Mouse (Mus musculus) cerebellum, adult 2 months (tissue): ENCODE measurements around the gene Sae1. TPM values are rescaled to one million over a fixed set of nuclear protein-coding genes. Genes with fewer than 3 reads are reported as not detected.

Source experiments
- DNase-seq, 2 experiments: peaks; one replicate each; pipeline ENCODE4 v3.0.0; 2021
- H3K27ac ChIP-seq: fragments of 200-500 bp; 2 replicates; pipeline ENCODE4 v1.5.1; 2012; ENCODE audit warnings: low read length, control low read depth, inconsistent platforms; ENCODE audit not compliant: insufficient read depth
- H3K27me3 ChIP-seq: fragments of 200-500 bp; 2 replicates; pipeline ENCODE4 v1.6.1; 2012; ENCODE audit warnings: inconsistent platforms, mild to moderate bottlenecking, low read length, moderate library complexity; ENCODE audit not compliant: control insufficient read depth, insufficient read depth
- H3K4me1 ChIP-seq: fragments of 200-500 bp; 2 replicates; pipeline ENCODE4 v1.6.1; 2011; ENCODE audit warnings: low read length; ENCODE audit not compliant: control insufficient read depth, insufficient read depth
- H3K4me3 ChIP-seq: fragments of 200-500 bp; replicated peaks from 2 replicates; pipeline ENCODE3; 2011; ENCODE audit warnings: mild to moderate bottlenecking, low read depth, low read length, control low read depth; ENCODE audit not compliant: insufficient read depth
- CTCF ChIP-seq: fragments of 200-500 bp; IDR thresholded peaks from 2 replicates; pipeline ENCODE4 v1.5.1; 2011; ENCODE audit warnings: low read depth, mild to moderate bottlenecking, control low read depth, low read length, moderate library complexity, borderline replicate concordance; ENCODE audit not compliant: insufficient read depth
- POLR2A ChIP-seq: fragments of 200-500 bp; IDR thresholded peaks from 2 replicates; pipeline ENCODE4 v1.6.1; 2011; ENCODE audit warnings: low read length, control low read depth, borderline replicate concordance; ENCODE audit not compliant: insufficient read depth
- WGBS: fragments of 180-500 bp; shearing (Covaris S2); methylation state at CpG from one replicate; pipeline ENCODE4 v1.1.7; 2018; 5-methylcytosine and 5-hydroxymethylcytosine counted together
- polyA plus RNA-seq: library from polyadenylated mRNA; depleted of rRNA; stranded (reverse); fragments of >200 nt; gene quantifications from 2 replicates; pipeline ENCODE4 v1.2.3, GENCODE M21; 2012

Sae1 gene
- polyA plus RNA-seq, 1 experiment = 84.0 TPM

DNA sequence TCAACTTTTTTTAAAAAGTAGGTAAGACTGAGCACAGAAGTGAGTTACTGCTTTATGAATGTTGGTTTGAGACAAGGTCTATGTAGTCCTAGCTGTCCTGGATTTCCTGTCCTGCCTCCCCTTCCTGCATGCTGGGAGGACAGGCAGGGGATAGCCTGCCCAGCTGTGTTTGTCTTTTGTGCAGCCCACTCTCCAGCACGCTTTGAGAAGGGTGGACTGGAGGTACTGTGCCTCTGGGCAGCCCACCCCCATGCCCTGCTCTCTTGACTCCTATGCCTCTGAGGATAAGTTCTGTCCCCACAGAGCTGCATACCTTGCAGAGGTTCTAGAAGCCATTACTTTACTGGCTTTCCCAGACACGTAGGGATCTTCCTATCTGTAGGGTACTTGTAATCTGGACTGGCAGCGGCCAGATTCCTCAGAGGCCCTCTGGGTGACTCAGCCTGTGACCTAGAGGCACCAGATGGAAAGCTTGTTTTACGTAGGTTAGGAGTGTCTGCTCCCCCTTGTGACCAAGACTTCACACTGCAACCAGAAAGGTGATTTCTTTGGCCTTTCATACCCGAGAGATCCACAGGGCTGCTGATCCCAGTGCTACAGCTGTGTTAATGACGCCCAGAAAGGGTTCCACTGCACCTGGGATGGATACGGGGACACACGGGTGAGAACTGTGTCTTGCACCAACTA, 61.5 kb downstream of the Sae1 start:
- WGBS = 21% methylated on average over 8 of the region's 8 CpGs
- Histone ChIP-seq H3K4me3 (no peak overlapping the region), H3K4me1 (peaks cover 8% of the 10 kb centered on the region), H3K27ac (peak overlapping the region; percentile 76), H3K27me3 (no peaks in the 10 kb centered on the region)
- TF ChIP-seq CTCF (peak; percentile 86), POLR2A (peak; percentile 31; the same call in 1 of the 2 replicates)
- peak; percentile 77 to 86 for DNase-seq

DNA sequence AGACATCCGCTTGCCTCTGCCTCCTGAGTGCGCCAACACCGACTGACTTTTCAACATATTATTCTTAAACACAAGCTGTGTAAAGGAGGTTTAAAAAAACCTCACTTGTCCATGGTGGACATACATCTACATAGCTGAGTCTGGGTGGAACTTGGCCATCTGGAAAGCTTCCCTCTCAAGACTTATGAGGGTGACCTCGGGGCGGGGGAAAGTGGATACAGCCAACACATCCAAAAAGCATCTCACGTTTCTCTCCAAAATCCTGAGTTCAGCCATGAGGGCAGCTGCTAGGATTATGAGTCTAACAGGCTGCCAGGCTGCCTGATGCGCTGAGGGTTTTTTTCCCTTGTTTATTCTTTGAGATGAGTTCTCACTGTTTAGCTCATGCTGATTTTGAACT, 62.9 kb downstream of the Sae1 start:
- peaks cover 8% of the 10 kb centered on the region for H3K4me1 ChIP-seq
- H3K4me3 ChIP-seq = no peak overlapping the region
- no peaks in the 10 kb centered on the region for H3K27me3 ChIP-seq
- DNase-seq = no peak
- no peak for TF ChIP-seq CTCF
- no peak for TF ChIP-seq POLR2A
- WGBS = 85% methylated on average over 7 of the region's 7 CpGs
- H3K27ac ChIP-seq = no peak overlapping the region

DNA sequence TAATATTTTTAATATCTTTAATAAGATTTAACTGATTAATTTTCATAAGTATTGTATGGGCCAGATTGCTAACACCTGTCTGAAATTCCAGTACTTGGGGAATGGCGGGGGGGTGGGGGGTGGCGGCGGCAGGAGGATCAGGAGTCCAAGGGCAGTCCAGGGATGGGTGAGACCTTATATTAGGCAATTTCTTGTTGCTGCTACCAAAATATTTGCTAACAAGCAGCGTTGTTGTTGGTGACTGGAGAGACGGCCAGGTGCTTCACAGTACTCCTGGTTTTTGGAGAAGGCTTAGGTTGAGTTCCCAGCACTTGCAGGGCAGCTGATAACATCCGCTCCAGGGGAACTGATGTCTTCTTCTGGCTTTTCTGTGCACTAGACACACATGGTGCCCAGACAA, 67.1 kb downstream of the Sae1 start:
- Histone ChIP-seq H3K27me3 (no peaks in the 10 kb centered on the region), H3K4me3 (no peak overlapping the region), H3K27ac (no peak overlapping the region), H3K4me1 (no peaks in the 10 kb centered on the region; the same call in 1 of the 2 replicates)
- WGBS = 93% methylated on average over 6 of the region's 6 CpGs
- DNase-seq = no peak
- TF ChIP-seq CTCF (no peak), POLR2A (no peak)

DNA sequence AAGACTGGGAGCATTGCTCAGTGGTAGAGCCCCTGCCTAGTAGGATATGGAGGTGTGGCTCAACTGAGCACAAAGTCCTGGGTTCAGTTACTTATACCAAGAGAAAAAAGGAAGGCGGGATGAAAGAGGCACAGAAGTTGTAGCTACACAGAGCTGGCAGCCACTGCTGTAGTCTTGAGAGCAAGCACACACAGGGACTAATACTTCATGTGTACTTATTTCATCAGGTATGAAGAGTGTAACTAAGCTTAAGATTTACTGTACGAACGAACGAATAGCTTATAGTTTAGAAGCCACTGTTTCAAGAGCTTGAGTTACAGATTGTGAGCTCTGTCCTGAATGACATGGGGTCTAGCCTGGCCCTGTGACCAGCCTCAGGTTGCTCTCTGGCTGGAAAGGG, 68.4 kb downstream of the Sae1 start:
- WGBS = 90% methylated on average over 4 of the region's 4 CpGs
- H3K4me1 ChIP-seq = no peaks in the 10 kb centered on the region; the same call in 1 of the 2 replicates
- no peak overlapping the region for H3K4me3 ChIP-seq
- TF ChIP-seq POLR2A = no peak
- TF ChIP-seq CTCF = no peak
- no peak overlapping the region for H3K27ac ChIP-seq
- no peak for DNase-seq
- H3K27me3 ChIP-seq = no peaks in the 10 kb centered on the region

DNA sequence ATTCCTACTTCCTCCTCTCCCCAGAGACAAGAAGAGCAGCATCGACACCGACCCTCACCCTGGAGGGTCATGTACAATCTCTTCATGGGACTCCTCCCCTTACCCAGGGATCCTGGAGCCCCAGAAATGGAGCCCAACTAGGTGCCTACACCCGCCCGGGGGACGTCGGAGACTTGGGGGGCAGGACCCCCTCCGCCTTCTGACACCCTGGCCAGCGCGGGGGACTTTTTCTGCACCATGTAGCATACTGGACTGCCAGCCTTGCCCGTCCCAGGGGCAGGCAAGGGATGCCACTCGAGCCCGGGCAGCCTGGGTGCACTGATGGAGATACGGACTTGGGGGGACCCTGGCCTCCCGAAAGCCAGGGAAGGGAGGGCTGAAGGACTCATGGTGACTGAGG, 70.5 kb downstream of the Sae1 start:
- WGBS = 81% methylated on average over 14 of the region's 14 CpGs
- Histone ChIP-seq H3K27me3 (no peaks in the 10 kb centered on the region), H3K4me3 (no peak overlapping the region), H3K27ac (no peak overlapping the region), H3K4me1 (peaks cover 4% of the 10 kb centered on the region; the same call in 1 of the 2 replicates)
- no peak for TF ChIP-seq CTCF
- TF ChIP-seq POLR2A = no peak
- DNase-seq = no peak

DNA sequence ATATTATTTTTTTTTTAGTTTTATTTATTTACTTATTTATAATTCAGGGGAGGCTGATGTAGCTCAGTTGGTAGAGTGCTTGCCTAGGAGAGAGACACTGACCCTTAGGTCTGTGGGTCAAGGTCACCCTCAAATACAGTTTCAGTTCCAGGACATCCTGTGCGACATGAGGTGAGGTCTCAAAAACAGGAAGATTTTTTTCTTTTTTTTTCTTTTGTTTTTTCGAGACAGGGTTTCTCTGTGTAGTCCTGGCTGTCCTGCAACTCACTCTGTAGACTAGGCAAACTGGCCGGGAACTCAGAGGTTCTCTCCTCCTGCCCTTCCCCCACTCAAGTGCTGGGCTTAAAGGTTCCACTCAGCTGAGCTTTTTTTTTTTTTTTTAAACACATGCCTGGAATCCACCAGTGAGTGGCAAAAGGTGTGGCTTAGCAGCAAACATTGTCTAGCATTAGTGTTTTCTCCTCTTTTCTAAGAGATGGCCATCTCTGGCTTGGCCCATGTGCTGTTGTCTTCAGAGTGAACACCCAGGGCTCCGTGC, 72.3 kb downstream of the Sae1 start:
- 72% methylated on average over 4 of the region's 4 CpGs for WGBS
- peaks cover 4% of the 10 kb centered on the region; the same call in 1 of the 2 replicates for H3K4me1 ChIP-seq
- H3K4me3 ChIP-seq = no peak overlapping the region
- TF ChIP-seq CTCF (no peak), POLR2A (no peak)
- H3K27me3 ChIP-seq = no peaks in the 10 kb centered on the region
- no peak overlapping the region for H3K27ac ChIP-seq
- DNase-seq = no peak

DNA sequence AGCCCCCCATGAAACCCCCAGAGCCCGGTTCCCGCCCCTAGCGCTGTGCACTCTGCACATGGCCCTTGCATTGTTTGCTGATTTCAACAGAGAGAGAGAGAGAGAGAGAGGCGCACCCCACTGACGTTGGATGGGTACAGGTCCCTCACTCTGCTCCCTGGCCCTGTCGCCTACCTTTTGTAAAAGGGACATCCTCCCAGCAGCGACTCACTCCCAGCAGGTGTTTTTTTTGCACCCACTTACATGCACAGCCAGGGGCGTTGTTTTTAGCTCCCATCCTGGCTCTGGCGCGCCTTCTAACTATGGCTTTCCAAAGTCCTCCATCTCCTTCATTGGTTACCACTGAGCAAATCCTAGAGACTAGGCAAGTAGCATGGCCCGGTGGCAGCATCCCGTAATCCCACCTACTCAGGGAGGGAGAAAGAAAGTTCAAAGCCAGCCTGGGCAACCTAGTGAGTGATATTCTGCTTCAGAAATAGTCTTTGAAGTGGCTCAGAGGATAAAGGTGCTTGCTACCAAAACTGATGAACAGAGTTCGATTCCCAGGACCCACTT, 73.3 kb downstream of the Sae1 start:
- DNase-seq = peak in 1 of 2 experiments; percentile 86
- H3K27ac ChIP-seq = peak overlapping the region; percentile 80
- peaks cover 4% of the 10 kb centered on the region; the same call in 1 of the 2 replicates for H3K4me1 ChIP-seq
- H3K4me3 ChIP-seq = peak overlapping the region; percentile 65
- no peaks in the 10 kb centered on the region for H3K27me3 ChIP-seq
- TF ChIP-seq POLR2A (no peak), CTCF (no peak)
- WGBS = 12% methylated on average over 13 of the region's 13 CpGs
